Comparison of ENCODE assay signal across 19 mouse cellular contexts in genomic region chr19:30699130-30699529, GRCm38 (mm10).
"Had no signal": no experiment of that assay in that cellular context is flagged by ENCODE, and none has a peak within 500 bp of the region (broad histone marks: within the 10 kb centered on the region; RNA-seq: fewer than 3 reads in every experiment).

No protein-coding gene starts in this region.

- H3K4me3 ChIP-seq: midbrain, embryonic 10.5 days; midbrain, embryonic 12.5 days; myocyte; neural tube, embryonic 13.5 days; neural tube, embryonic 15.5 days had no signal

- H3K4me1 ChIP-seq: midbrain, embryonic 10.5 days; midbrain, embryonic 12.5 days; neural tube, embryonic 13.5 days; neural tube, embryonic 15.5 days had no signal

- H3K27ac ChIP-seq: midbrain, embryonic 10.5 days; midbrain, embryonic 12.5 days; neural tube, embryonic 13.5 days; neural tube, embryonic 15.5 days had no signal

- H3K36me3 ChIP-seq: midbrain, embryonic 10.5 days; midbrain, embryonic 12.5 days; neural tube, embryonic 13.5 days; neural tube, embryonic 15.5 days had no signal

- H3K9ac ChIP-seq: lung, embryonic 14.5 days; midbrain, embryonic 12.5 days; neural tube, embryonic 13.5 days; neural tube, embryonic 15.5 days had no signal

- DNase-seq: lung, adult 18-20 months; lung, embryonic 14.5 days; lung, postnatal 10 days; lung, postnatal 4 days; midbrain, embryonic 14.5 days; retina, postnatal 1 day; right cerebral cortex, adult 18-20 months; right cerebral cortex, postnatal 25 days; right cerebral cortex, postnatal 4 days; spleen, adult 18-20 months; thymus, adult 18-20 months; thymus, postnatal 14 days; thymus, postnatal 4 days had no signal

- H3K27me3 ChIP-seq: midbrain, embryonic 12.5 days; neural tube, embryonic 13.5 days; neural tube, embryonic 15.5 days had no signal

- ATAC-seq: midbrain, embryonic 16.5 days had no signal

- H3K4me2 ChIP-seq: lung, embryonic 14.5 days; midbrain, embryonic 12.5 days; neural tube, embryonic 13.5 days; neural tube, embryonic 15.5 days had no signal

- H3K9me3 ChIP-seq: midbrain, embryonic 10.5 days; midbrain, embryonic 12.5 days; neural tube, embryonic 13.5 days; neural tube, embryonic 15.5 days had no signal
